Mouse (Mus musculus): ENCODE results near the gene Tor4a. TPM values are rescaled to one million over a fixed set of nuclear protein-coding genes. Genes with fewer than 3 reads are reported as not detected.

Gene Tor4a
- total and polyA plus RNA-seq, 3 experiments: 12.6 to 20.4 (median 15.3) TPM

GRCm38 (mm10) chr2:25174866-25175689, 21.6 kb downstream of the Tor4a start:
- peaks cover 15 to 17% of the 10 kb centered on the region in 2 experiments for H3K4me1 ChIP-seq (ENCODE audit: control insufficient read depth in 1 of 2, insufficient read depth in 2 of 2)
- H3K27me3 ChIP-seq (replicated peaks): peaks cover 66% of the 10 kb centered on the region
- H3K79me2 ChIP-seq (replicated peaks; ENCODE audit: control insufficient read depth, extremely low read depth, insufficient read depth, poor library complexity, severe bottlenecking): no peaks in the 10 kb centered on the region
- H3K4me2 ChIP-seq (ENCODE audit: insufficient read depth, low read depth, poor library complexity, severe bottlenecking): no peak overlapping the region
- H3K4me3 ChIP-seq (replicated peaks in 1 of 3; ENCODE audit: low read depth in 2 of 3, low read length in 2 of 3, poor library complexity in 1 of 3): no peak overlapping the region
- in situ Hi-C loops (cut with MboI; ENCODE audit: low pct_ligation_motif_present, low pct_unique_long_range_greater_than_20kb, low sequenced_read_pairs): no loop called here
- H3K27ac ChIP-seq (ENCODE audit: insufficient read depth, low read depth): no peak overlapping the region
- DNase-seq (ENCODE audit: extremely low read depth): no peak
- dilution Hi-C loops (cut with MboI; ENCODE audit: extremely low pct_ligation_motif_present, extremely low pct_unique_long_range_greater_than_20kb, low sequenced_read_pairs): no loop called here
- H3K36me3 ChIP-seq (replicated peaks in 1 of 2; ENCODE audit: control insufficient read depth in 1 of 2, insufficient read depth in 1 of 2, low read length in 1 of 2): no peaks in the 10 kb centered on the region
- no peaks in the 10 kb centered on the region for H3K9me3 ChIP-seq (replicated peaks; ENCODE audit: low read length)
- H3K9ac ChIP-seq (ENCODE audit: insufficient read depth, low read depth): no peak overlapping the region
- no peak for TF ChIP-seq MYC (IDR thresholded peaks at IDR 0.05; ENCODE audit: low read depth, low read length)
- TF ChIP-seq RCOR1 (conservative IDR thresholded peaks at IDR 0.05; ENCODE audit: low read depth, low read length): no peak
- peak; percentile 41; the same call in 1 of the 2 replicates for TF ChIP-seq CHD2 (IDR thresholded peaks at IDR 0.05; ENCODE audit: low read length)
- no peak for TF ChIP-seq CHD1 (IDR thresholded peaks at IDR 0.05; ENCODE audit: low read depth, low read length)

- in situ Hi-C loops (cut with MboI; ENCODE audit: low pct_ligation_motif_present, low pct_unique_long_range_greater_than_20kb, low sequenced_read_pairs) (no loop called here), dilution Hi-C loops (cut with MboI; ENCODE audit: extremely low pct_ligation_motif_present, extremely low pct_unique_long_range_greater_than_20kb, low sequenced_read_pairs) (no loop called here)
- Histone ChIP-seq H3K4me1 (ENCODE audit: control insufficient read depth in 1 of 2, insufficient read depth in 2 of 2) (peaks cover 15 to 23% of the 10 kb centered on the region in 2 experiments), H3K4me2 (ENCODE audit: insufficient read depth, low read depth, poor library complexity, severe bottlenecking) (no peak overlapping the region), H3K4me3 (replicated peaks in 1 of 3; ENCODE audit: low read depth in 2 of 3, low read length in 2 of 3, poor library complexity in 1 of 3) (no peak overlapping the region), H3K79me2 (replicated peaks; ENCODE audit: control insufficient read depth, extremely low read depth, insufficient read depth, poor library complexity, severe bottlenecking) (no peaks in the 10 kb centered on the region), H3K36me3 (replicated peaks in 1 of 2; ENCODE audit: control insufficient read depth in 1 of 2, insufficient read depth in 1 of 2, low read length in 1 of 2) (no peaks in the 10 kb centered on the region), H3K9me3 (replicated peaks; ENCODE audit: low read length) (no peaks in the 10 kb centered on the region), H3K27ac (ENCODE audit: insufficient read depth, low read depth) (no peak overlapping the region), H3K27me3 (replicated peaks) (peaks cover 55% of the 10 kb centered on the region), H3K9ac (ENCODE audit: insufficient read depth, low read depth) (no peak overlapping the region)
- TF ChIP-seq NELFE (IDR thresholded peaks at IDR 0.05; ENCODE audit: low read depth, low read length): no peak
- TF ChIP-seq ZC3H11A (IDR thresholded peaks at IDR 0.05; ENCODE audit: low read depth, low read length): no peak
- no peak for TF ChIP-seq ZMIZ1 (IDR thresholded peaks at IDR 0.05; ENCODE audit: low read depth, low read length)
- no peak for TF ChIP-seq ETS1 (conservative IDR thresholded peaks at IDR 0.05; ENCODE audit: low read depth, low read length)
- TF ChIP-seq ZNF384 (IDR thresholded peaks at IDR 0.05; ENCODE audit: low read depth, low read length): no peak
- no peak for TF ChIP-seq TBP (conservative IDR thresholded peaks at IDR 0.05; ENCODE audit: low read depth, low read length)
- TF ChIP-seq RCOR1 (conservative IDR thresholded peaks at IDR 0.05; ENCODE audit: low read depth, low read length): no peak
- TF ChIP-seq GABPA (IDR thresholded peaks at IDR 0.05; ENCODE audit: insufficient replicate concordance, low read depth, low read length): no peak
- TF ChIP-seq ZKSCAN1 (IDR thresholded peaks at IDR 0.05; ENCODE audit: borderline replicate concordance, low read depth, low read length): no peak
- no peak for TF ChIP-seq PAX5 (IDR thresholded peaks at IDR 0.05; ENCODE audit: low read length)
- TF ChIP-seq POLR2A (IDR thresholded peaks at IDR 0.05; ENCODE audit: low read depth, low read length): no peak
- TF ChIP-seq KAT2A (IDR thresholded peaks at IDR 0.05; ENCODE audit: insufficient replicate concordance, low read length): no peak
- no peak for TF ChIP-seq SMC3 (IDR thresholded peaks at IDR 0.05; ENCODE audit: low read depth, low read length)
- DNase-seq (ENCODE audit: extremely low read depth): no peak
Measured at GRCm38 (mm10) chr2:25173821-25174220, 22.9 kb downstream of the Tor4a start.
